Mouse (Mus musculus) skeletal muscle tissue, adult 2 months (tissue): ENCODE measurements around the gene Erbb4.

Source experiments
- DNase-seq: peaks from one replicate; pipeline ENCODE4 v3.0.0-alpha.2; 2012; ENCODE audit warnings: low read depth, low spot score

The Erbb4 gene

GRCm38 (mm10) chr1:68517820-68518219 is 590.0 kb downstream of the Erbb4 start:
- no peak for DNase-seq

DNA sequence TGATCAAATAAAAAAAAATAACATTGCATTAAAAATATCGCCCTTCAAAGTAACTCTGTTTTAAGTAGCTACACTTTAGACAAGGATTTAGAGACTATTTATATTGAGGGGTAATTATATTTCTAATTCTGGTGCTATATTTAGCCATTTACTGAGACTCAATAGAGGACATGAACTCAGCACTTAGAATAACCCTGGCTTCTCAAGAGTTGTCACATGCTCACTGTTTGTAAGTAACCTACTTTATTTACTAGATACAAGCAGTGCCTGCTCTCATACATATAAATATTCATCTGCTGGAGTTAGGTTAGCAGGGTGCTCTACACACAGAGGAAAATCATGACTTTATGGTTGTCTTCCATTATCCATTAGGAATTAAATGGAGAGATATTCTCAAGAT is 604.0 kb downstream of the Erbb4 start:
- DNase-seq = peak; percentile 21

GRCm38 (mm10) chr1:68501561-68501960 is 606.3 kb downstream of the Erbb4 start:
- no peak for DNase-seq

DNA sequence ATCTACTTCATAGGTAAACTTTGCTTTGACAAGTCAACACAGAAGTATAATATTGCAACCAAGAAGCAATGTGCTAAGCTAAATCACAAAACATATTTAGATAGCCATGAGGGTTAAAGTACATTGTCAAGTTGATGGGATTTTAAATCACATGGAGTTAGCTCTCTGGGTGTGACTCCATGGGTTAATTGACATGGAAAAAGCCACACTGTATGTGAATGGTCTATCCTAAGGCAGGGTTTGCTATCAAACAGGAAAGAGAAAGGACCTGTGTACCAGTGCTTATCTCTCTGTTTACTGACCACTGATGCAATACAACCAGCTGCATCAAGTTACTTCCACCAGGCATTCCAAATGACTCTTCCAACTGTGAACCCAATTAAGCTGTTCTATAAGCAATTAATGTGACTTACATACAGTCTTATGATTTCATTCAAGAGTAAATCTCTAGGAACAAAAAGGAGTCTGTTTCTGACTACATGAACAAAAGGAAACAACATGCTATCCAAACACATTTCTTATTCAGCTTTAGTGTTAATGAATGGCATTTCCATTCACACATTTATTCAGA is 641.4 kb downstream of the Erbb4 start:
- DNase-seq = no peak

DNA sequence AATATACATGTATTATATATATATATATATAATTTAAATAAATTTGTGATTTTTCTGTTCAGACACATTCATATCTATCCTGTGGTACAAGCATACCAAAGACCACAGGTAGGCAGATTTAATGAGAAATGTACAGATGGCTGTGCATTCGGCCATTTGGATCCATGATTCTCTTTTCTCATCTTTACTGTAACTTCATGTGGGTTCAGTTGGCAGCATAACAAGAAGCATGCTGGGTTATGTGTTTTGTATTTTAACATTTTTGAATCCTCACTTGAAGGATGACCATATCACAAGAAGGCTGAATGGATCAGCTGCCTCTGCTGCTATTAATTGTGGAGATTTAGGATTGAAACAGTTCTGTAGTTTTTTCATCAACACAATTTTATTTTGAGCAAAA is 656.6 kb downstream of the Erbb4 start:
- DNase-seq = no peak

- no peak for DNase-seq
Observed at GRCm38 (mm10) chr1:68424336-68424983, 683.4 kb downstream of the Erbb4 start.

DNA sequence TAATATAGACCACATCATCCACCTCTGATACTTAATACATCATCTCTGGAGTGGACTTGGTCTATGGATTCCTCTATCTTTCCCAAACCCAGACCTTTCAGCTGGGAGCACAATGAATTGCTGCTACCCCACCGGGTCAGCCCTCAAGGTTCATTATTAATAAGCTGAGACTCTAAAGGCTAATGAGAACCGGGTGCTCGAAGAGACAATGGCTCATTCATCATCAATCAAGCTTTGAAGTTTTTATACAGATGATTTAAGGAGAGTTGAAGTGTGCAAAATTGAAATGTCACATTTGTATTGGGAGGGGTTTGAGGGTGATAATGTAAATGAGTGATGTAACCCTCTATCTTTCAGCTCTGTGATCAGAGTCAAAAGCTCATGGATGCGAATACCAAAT is 706.7 kb downstream of the Erbb4 start:
- no peak for DNase-seq

- no peak for DNase-seq
Observed at GRCm38 (mm10) chr1:68371531-68371930, 736.3 kb downstream of the Erbb4 start.

- DNase-seq = no peak
Observed at GRCm38 (mm10) chr1:68333714-68334113, 774.1 kb downstream of the Erbb4 start.

- no peak for DNase-seq
Observed at GRCm38 (mm10) chr1:68305813-68306212, 802.0 kb downstream of the Erbb4 start.

- DNase-seq = no peak
Observed at GRCm38 (mm10) chr1:68284443-68284842, 823.4 kb downstream of the Erbb4 start.

GRCm38 (mm10) chr1:68275819-68276218 is 832.0 kb downstream of the Erbb4 start:
- DNase-seq = no peak

DNA sequence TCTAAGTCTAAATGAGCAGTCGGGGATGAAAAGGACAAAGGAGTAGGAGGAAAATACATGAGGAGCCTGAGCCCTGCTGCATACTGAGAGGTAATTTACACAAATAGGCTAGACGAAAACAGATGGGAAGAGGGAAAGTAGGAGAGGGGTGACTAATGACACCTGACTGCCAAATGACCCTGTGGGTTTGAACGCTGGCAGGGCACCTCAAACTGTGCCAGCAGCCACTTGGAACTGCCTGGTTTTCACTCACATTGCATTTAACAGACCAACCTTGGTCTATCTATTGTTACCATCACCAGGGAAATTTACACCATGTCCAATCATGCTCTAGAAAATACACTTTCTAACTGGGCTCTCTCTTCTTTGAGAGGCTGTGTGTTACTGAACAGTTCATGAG is 929.3 kb downstream of the Erbb4 start:
- no peak for DNase-seq

DNA sequence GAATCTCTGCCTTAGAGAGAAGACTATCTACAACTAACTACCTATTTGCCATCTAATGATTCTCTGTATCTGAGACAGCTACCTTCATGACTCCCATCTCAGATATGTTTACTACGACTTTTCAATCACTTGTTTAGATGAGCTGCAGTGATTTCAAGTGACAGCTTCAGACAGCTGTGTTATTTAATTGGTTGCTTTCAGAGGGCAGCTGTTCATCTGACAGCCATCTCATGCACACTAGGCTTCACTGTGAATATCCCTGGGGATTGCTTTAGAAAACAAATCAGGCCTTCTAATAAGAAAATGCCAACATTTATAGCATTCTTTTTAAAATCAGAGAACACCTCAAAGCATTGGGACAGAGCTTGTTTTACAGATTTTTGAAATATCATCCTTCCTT is 952.6 kb downstream of the Erbb4 start:
- DNase-seq = no peak

- DNase-seq = no peak
Observed at GRCm38 (mm10) chr1:68150572-68150971, 957.3 kb downstream of the Erbb4 start.

- no peak for DNase-seq
Observed at GRCm38 (mm10) chr1:68142562-68143350, 965.1 kb downstream of the Erbb4 start.

DNA sequence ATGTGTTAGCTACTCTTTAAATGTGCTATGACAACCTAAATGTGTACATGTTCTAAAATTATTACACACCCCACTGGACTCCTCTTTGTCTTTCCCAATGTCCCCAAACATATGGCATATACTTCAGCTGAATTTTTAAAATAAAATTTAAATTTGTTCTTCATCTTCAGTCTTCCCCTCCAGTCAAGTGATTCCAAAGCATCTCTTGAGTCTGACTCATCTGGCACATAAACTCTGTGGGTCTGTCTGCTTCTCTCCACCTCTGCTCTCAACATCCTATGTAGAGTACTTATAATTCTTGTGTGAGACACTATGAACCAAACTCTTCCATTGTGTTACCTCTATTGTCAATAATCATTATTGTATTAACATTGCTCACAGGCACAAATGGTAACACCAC is 972.9 kb downstream of the Erbb4 start:
- no peak for DNase-seq

DNA sequence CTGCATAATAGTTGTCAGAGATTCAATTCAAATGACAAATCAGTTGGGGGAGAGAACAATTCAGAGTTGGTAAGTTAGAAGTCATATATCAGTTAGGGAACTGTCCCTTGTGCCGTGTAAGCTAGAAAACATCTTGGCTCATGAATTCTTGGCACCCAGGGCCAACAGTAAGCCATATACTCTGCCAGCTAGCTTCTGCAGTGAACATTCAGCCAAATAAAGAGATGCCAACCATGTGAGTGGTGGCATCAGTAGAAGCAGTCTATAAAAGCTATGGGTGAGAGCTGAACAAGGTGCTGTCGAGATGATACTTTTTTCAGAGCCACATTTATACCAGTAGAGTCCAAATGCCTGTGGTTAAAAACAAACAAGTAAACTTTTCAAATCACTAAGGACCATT is 973.4 kb downstream of the Erbb4 start:
- no peak for DNase-seq

DNA sequence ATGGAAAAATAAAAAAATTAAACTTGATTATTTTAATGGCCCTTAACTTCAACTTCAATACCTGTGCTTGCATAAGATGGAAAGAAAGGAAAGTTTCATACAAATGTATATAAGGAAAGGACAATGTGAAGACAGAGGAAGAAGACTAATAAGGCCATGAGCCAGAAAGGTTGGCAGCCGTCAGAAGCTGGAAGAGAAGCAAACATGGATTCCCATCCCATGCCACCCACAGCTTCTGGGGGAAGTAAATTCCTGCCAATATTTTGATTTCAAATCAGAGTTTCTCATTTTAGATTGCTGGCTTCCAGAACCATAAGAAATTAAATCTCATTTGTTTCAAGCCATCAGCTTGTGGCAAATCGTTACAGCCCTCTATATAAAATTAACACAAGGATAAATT is 984.3 kb downstream of the Erbb4 start:
- no peak for DNase-seq

- DNase-seq = no peak
Observed at GRCm38 (mm10) chr1:68120364-68120763, 987.5 kb downstream of the Erbb4 start.

GRCm38 (mm10) chr1:68115721-68116120 is 992.1 kb downstream of the Erbb4 start:
- no peak for DNase-seq

DNA sequence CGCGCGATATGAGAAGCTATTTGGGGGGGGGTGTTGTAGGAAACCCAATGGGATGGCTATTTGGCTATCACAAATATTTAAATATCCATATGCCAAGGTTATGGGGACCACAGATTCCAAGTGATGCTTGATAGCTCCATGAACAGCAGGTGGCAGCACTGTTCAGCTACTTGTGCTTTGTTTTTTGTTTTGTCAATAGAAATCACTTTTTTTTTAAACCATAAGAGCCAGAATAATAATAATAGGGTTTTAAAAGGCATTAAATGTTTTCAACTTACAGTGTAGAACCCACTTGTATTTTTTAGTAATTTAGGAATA is 1001.4 kb downstream of the Erbb4 start:
- DNase-seq = no peak
